Mouse (Mus musculus): ENCODE data around the gene Sf3a2. TPM values are rescaled to one million over a fixed set of nuclear protein-coding genes. Genes with fewer than 3 reads are reported as not detected.
A peak's percentile ranks its signal among the peaks of the same experiment; 100 is the strongest.

The Sf3a2 gene
- polyA plus RNA-seq, 1 experiment from 2014 or later = 69.6 TPM

GRCm38 (mm10) chr10:80821991-80822390 is 24.0 kb downstream of the Sf3a2 start:
- no peak overlapping the region for H3K4me3 ChIP-seq (ENCODE audit: low read depth, low read length)
- H3K27me3 ChIP-seq (replicated peaks; ENCODE audit: control insufficient read depth, insufficient read depth, low read length) = no peaks in the 10 kb centered on the region
- H3K36me3 ChIP-seq (ENCODE audit: control insufficient read depth, insufficient read depth, low read length) = no peaks in the 10 kb centered on the region
- no peak overlapping the region for H3K27ac ChIP-seq (replicated peaks; ENCODE audit: low read depth, low read length)
- H3K4me1 ChIP-seq (ENCODE audit: control insufficient read depth, insufficient read depth, low read length) = no peaks in the 10 kb centered on the region
- H3K9ac ChIP-seq (ENCODE audit: low read depth, low read length) = no peak overlapping the region
- WGBS = 47% methylated on average over 2 of the region's 2 CpGs
- ATAC-seq (ENCODE audit: low read depth) (no peak), DNase-seq (ENCODE audit: low spot score) (no peak)
- no peaks in the 10 kb centered on the region for H3K9me3 ChIP-seq (ENCODE audit: control insufficient read depth, low read length)
- H3K4me2 ChIP-seq (ENCODE audit: low read depth, low read length) = no peak overlapping the region

- Histone ChIP-seq H3K4me2 (ENCODE audit: low read depth, low read length) (no peak overlapping the region), H3K9ac (ENCODE audit: low read depth, low read length) (no peak overlapping the region), H3K27ac (replicated peaks; ENCODE audit: low read depth, low read length) (no peak overlapping the region), H3K4me1 (ENCODE audit: control insufficient read depth, insufficient read depth, low read length) (0 out of 2 replicates have a peak, but pooled peaks cover under 1% of the 10 kb centered on the region), H3K9me3 (ENCODE audit: control insufficient read depth, low read length) (no peaks in the 10 kb centered on the region), H3K36me3 (ENCODE audit: control insufficient read depth, insufficient read depth, low read length) (no peaks in the 10 kb centered on the region), H3K4me3 (ENCODE audit: low read depth, low read length) (no peak overlapping the region), H3K27me3 (replicated peaks; ENCODE audit: control insufficient read depth, insufficient read depth, low read length) (no peaks in the 10 kb centered on the region)
- WGBS = 84% methylated on average over 5 of the region's 5 CpGs
- DNase-seq (ENCODE audit: low spot score) (no peak), ATAC-seq (ENCODE audit: low read depth) (no peak)
These were observed 24.5 kb downstream of the Sf3a2 start for GRCm38 (mm10) chr10:80822528-80822927.

- Histone ChIP-seq H3K36me3 (ENCODE audit: control insufficient read depth, insufficient read depth, low read length) (peaks cover under 1% of the 10 kb centered on the region; the same call in 1 of the 2 replicates), H3K27me3 (replicated peaks; ENCODE audit: control insufficient read depth, insufficient read depth, low read length) (no peaks in the 10 kb centered on the region), H3K4me1 (ENCODE audit: control insufficient read depth, insufficient read depth, low read length) (peaks cover 7% of the 10 kb centered on the region; the same call in 1 of the 2 replicates), H3K4me3 (ENCODE audit: low read depth, low read length) (no peak overlapping the region), H3K9ac (ENCODE audit: low read depth, low read length) (no peak overlapping the region), H3K27ac (replicated peaks; ENCODE audit: low read depth, low read length) (no peak overlapping the region), H3K9me3 (ENCODE audit: control insufficient read depth, low read length) (no peaks in the 10 kb centered on the region), H3K4me2 (ENCODE audit: low read depth, low read length) (no peak overlapping the region)
- DNase-seq (ENCODE audit: low spot score) (no peak), ATAC-seq (ENCODE audit: low read depth) (no peak)
- WGBS = 85% methylated on average over 1 of the region's 1 CpGs
These were observed 25.3 kb downstream of the Sf3a2 start for GRCm38 (mm10) chr10:80823316-80823715.

- Histone ChIP-seq H3K4me1 (ENCODE audit: control insufficient read depth, insufficient read depth, low read length) (peaks cover 7% of the 10 kb centered on the region; the same call in 1 of the 2 replicates), H3K36me3 (ENCODE audit: control insufficient read depth, insufficient read depth, low read length) (peaks cover 6% of the 10 kb centered on the region), H3K9me3 (ENCODE audit: control insufficient read depth, low read length) (no peaks in the 10 kb centered on the region), H3K4me2 (ENCODE audit: low read depth, low read length) (no peak overlapping the region), H3K4me3 (ENCODE audit: low read depth, low read length) (no peak overlapping the region), H3K9ac (ENCODE audit: low read depth, low read length) (0 out of 2 replicates have a peak overlapping the region, but pooled peaks have one; percentile 2), H3K27me3 (replicated peaks; ENCODE audit: control insufficient read depth, insufficient read depth, low read length) (no peaks in the 10 kb centered on the region), H3K27ac (replicated peaks; ENCODE audit: low read depth, low read length) (no peak overlapping the region)
- WGBS = 60% methylated on average over 8 of the region's 8 CpGs
- no peak for DNase-seq (ENCODE audit: low spot score)
- no peak for ATAC-seq (ENCODE audit: low read depth)
These were observed 26.0 kb downstream of the Sf3a2 start for GRCm38 (mm10) chr10:80823847-80824643.

GRCm38 (mm10) chr10:80824827-80825226 is 26.8 kb downstream of the Sf3a2 start:
- Histone ChIP-seq H3K4me3 (ENCODE audit: low read depth, low read length) (no peak overlapping the region), H3K36me3 (ENCODE audit: control insufficient read depth, insufficient read depth, low read length) (peaks cover 14% of the 10 kb centered on the region), H3K9ac (ENCODE audit: low read depth, low read length) (no peak overlapping the region), H3K9me3 (ENCODE audit: control insufficient read depth, low read length) (no peaks in the 10 kb centered on the region), H3K4me1 (ENCODE audit: control insufficient read depth, insufficient read depth, low read length) (peaks cover 7% of the 10 kb centered on the region; the same call in 1 of the 2 replicates), H3K27ac (replicated peaks; ENCODE audit: low read depth, low read length) (no peak overlapping the region), H3K27me3 (replicated peaks; ENCODE audit: control insufficient read depth, insufficient read depth, low read length) (no peaks in the 10 kb centered on the region), H3K4me2 (ENCODE audit: low read depth, low read length) (no peak overlapping the region)
- ATAC-seq (ENCODE audit: low read depth) (no peak), DNase-seq (ENCODE audit: low spot score) (no peak)
- 66% methylated on average over 2 of the region's 2 CpGs for WGBS

GRCm38 (mm10) chr10:80826151-80827062 is 28.4 kb downstream of the Sf3a2 start, which contains the start of gene Oaz1:
Gene Oaz1 (plus strand): TSS chr10:80826656.
- ATAC-seq (ENCODE audit: low read depth) (peak; percentile 98), DNase-seq (ENCODE audit: low spot score) (peak; percentile 100)
- H3K9me3 ChIP-seq (ENCODE audit: control insufficient read depth, low read length) = no peaks in the 10 kb centered on the region
- H3K9ac ChIP-seq (ENCODE audit: low read depth, low read length) = peak within 1 kb of the TSS; percentile 94
- H3K4me1 ChIP-seq (ENCODE audit: control insufficient read depth, insufficient read depth, low read length) = peaks cover 7% of the 10 kb centered on the region; the same call in 1 of the 2 replicates
- WGBS = under 1% methylated on average over 70 of the region's 82 CpGs
- H3K36me3 ChIP-seq (ENCODE audit: control insufficient read depth, insufficient read depth, low read length) = peaks cover 23% of the 10 kb centered on the region
- H3K4me3 ChIP-seq (ENCODE audit: low read depth, low read length) = peak within 1 kb of the TSS; percentile 81
- peak within 1 kb of the TSS; percentile 86 for H3K4me2 ChIP-seq (ENCODE audit: low read depth, low read length)
- peak within 1 kb of the TSS; percentile 91 for H3K27ac ChIP-seq (replicated peaks; ENCODE audit: low read depth, low read length)
- no peaks in the 10 kb centered on the region for H3K27me3 ChIP-seq (replicated peaks; ENCODE audit: control insufficient read depth, insufficient read depth, low read length)

GRCm38 (mm10) chr10:80827063-80827869 is 29.3 kb downstream of the Sf3a2 start:
- ATAC-seq (ENCODE audit: low read depth) (no peak), DNase-seq (ENCODE audit: low spot score) (no peak)
- Histone ChIP-seq H3K36me3 (ENCODE audit: control insufficient read depth, insufficient read depth, low read length) (peaks cover 23% of the 10 kb centered on the region), H3K27ac (replicated peaks; ENCODE audit: low read depth, low read length) (peak overlapping the region; percentile 91), H3K4me3 (ENCODE audit: low read depth, low read length) (peak overlapping the region; percentile 81), H3K4me1 (ENCODE audit: control insufficient read depth, insufficient read depth, low read length) (peaks cover 7% of the 10 kb centered on the region; the same call in 1 of the 2 replicates), H3K4me2 (ENCODE audit: low read depth, low read length) (peak overlapping the region; percentile 86), H3K27me3 (replicated peaks; ENCODE audit: control insufficient read depth, insufficient read depth, low read length) (no peaks in the 10 kb centered on the region), H3K9me3 (ENCODE audit: control insufficient read depth, low read length) (no peaks in the 10 kb centered on the region), H3K9ac (ENCODE audit: low read depth, low read length) (peak overlapping the region; percentile 94)
- 8% methylated on average over 26 of the region's 29 CpGs for WGBS
